Mouse (Mus musculus): ENCODE data around the gene Mcm10. TPM values are rescaled to one million over a fixed set of nuclear protein-coding genes. Genes with fewer than 3 reads are reported as not detected.
"Not testable (repeated sequence)": the region's sequence is repeated elsewhere in the genome, so short reads cannot be mapped to it uniquely, and the experiment has no call there.

The Mcm10 gene
- polyA plus RNA-seq, 1 experiment from 2014 or later, result 44.5 TPM

DNA sequence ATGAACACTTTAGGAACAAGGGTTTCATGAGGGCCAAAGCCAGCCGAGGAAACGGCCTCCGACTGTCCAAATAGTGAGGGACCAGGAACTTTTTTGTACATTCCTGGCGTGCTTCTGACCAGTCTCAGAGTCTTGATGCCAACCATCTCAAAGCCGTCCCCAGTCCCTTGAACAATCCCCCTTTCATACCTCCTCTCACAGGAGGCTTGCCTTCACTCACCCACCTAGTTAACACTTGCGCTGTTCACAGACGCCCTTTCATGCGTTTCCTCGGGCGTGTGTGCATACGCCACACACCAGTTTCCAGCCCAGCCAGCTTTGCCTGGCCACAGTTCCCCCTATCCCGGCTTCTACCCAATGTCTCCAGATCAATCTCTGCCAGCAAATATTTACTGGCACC lies 54.6 kb downstream of the Mcm10 start:
- no peaks in the 10 kb centered on the region for H3K9me3 ChIP-seq
- ATAC-seq (ENCODE audit: low FRiP score), result no peak
- no peak overlapping the region for H3K9ac ChIP-seq
- no peak overlapping the region for H3K27ac ChIP-seq
- H3K4me3 ChIP-seq (replicated peaks), result no peak overlapping the region
- H3K36me3 ChIP-seq (replicated peaks), result no peaks in the 10 kb centered on the region
- no peaks in the 10 kb centered on the region for H3K4me1 ChIP-seq
- H3K27me3 ChIP-seq, result no peaks in the 10 kb centered on the region
- WGBS, result 92% methylated on average over 12 of the region's 12 CpGs
- H3K4me2 ChIP-seq, result no peak overlapping the region

DNA sequence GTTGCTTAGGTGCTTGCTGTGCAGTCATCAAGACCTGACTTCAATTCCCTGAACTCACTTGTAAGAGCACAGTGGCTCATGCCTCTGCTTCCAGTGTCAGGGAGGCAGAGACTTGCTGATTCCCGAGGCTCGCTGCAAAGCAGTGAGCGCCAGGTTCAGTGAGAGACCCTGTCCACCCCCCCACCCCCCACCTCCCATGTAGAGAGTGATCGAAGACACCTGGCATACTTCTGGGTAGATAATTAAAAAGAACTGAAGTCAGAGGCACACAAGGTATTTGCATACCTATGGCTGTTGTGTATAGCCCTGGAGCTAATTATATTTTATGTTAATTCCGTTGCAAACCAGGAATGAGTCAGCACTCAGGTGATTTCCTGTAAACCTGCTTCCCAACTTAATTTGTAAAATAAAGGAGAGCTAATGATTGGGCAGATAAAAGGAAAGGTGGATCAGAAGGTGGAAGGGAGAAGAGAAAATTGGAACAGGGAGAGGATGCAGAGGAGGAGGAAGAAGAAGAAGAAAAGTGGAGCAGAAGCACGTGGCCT lies 58.3 kb downstream of the Mcm10 start:
- no peak overlapping the region for H3K4me3 ChIP-seq (replicated peaks)
- H3K4me2 ChIP-seq, result no peak overlapping the region
- 85% methylated on average over 6 of the region's 6 CpGs for WGBS
- H3K36me3 ChIP-seq (replicated peaks), result no peaks in the 10 kb centered on the region
- ATAC-seq (ENCODE audit: low FRiP score), result no peak
- H3K27me3 ChIP-seq, result no peaks in the 10 kb centered on the region
- H3K9ac ChIP-seq, result no peak overlapping the region
- no peaks in the 10 kb centered on the region for H3K9me3 ChIP-seq
- no peak overlapping the region for H3K27ac ChIP-seq
- H3K4me1 ChIP-seq, result no peaks in the 10 kb centered on the region

DNA sequence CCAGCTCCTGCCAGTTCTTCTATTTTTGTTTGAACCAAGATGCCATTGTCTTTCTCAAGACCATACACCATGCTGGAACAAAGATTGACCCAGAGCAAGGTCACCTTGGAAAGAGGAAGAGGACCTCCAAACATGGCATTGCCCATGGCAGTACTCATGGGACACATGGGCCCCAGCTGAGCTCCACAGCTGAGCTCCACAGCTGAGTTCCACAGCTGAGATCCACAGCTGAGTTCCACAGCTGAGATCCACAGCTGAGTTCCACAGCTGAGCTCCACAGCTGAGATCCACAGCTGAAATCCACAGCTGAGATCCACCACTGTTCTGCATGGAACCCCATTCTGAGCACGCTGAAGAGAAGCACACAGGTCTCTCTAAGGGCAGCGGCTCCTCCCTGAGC lies 61.6 kb downstream of the Mcm10 start:
- Histone ChIP-seq H3K4me1 (no peaks in the 10 kb centered on the region), H3K36me3 (replicated peaks) (no peaks in the 10 kb centered on the region), H3K27me3 (no peaks in the 10 kb centered on the region), H3K27ac (no peak overlapping the region), H3K4me3 (replicated peaks) (no peak overlapping the region), H3K4me2 (no peak overlapping the region), H3K9me3 (no peaks in the 10 kb centered on the region), H3K9ac (no peak overlapping the region)
- 91% methylated on average over 2 of the region's 2 CpGs for WGBS
- ATAC-seq (ENCODE audit: low FRiP score), result no peak

DNA sequence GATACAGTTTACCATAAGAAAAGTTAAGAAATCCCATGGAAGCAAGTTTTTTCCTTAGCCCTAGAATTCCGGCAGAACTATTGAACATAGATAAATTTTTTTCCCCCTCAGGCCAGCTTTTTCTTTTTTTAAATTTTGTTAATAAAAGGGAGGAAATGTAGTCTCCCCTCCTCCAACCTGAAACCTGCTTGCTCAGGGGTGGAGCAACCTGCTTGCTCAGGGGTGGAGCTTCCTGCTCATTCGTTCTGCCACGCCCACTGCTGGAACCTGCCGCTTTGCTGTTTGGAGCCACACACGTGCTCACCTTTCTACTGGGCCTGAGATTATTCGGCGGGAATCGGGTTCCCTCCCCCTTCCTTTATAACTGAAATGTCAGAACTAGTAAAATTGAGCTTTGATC lies 62.9 kb downstream of the Mcm10 start:
- H3K27ac ChIP-seq, H3K9me3 ChIP-seq: not testable (repeated sequence)
- 90% methylated on average over 6 of the region's 8 CpGs for WGBS

DNA sequence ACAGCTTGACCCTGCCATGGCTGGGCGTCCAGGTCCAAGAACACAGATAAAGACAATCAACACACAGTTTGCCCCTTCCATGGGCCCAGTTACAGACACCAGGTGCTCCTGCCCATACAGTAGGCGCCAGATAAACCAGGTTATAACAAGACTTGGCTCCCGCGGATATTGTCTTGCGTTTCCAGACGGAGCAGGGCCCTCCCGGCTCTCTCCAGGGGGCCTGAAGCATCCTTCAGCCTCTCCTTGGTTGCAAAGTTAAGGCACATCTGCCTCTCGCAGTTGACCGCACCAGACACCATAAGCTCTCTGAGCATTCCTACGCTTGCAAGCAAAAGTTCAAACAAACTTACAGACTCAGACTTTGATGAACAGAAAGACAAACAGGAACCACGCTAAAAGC lies 71.7 kb downstream of the Mcm10 start:
- H3K9ac ChIP-seq, result no peak overlapping the region
- H3K36me3 ChIP-seq (replicated peaks), result 0 out of 2 replicates have a peak, but pooled peaks cover 5% of the 10 kb centered on the region
- no peak overlapping the region for H3K4me2 ChIP-seq
- no peaks in the 10 kb centered on the region for H3K27me3 ChIP-seq
- H3K4me3 ChIP-seq (replicated peaks), result no peak overlapping the region
- no peak overlapping the region for H3K27ac ChIP-seq
- H3K4me1 ChIP-seq, result no peaks in the 10 kb centered on the region
- peaks cover 7% of the 10 kb centered on the region; the same call in 1 of the 2 replicates for H3K9me3 ChIP-seq
- WGBS, result 94% methylated on average over 11 of the region's 11 CpGs
- no peak for ATAC-seq (ENCODE audit: low FRiP score)

More for the DNA sequence above, 62.9 kb downstream of the Mcm10 start:
- H3K4me3 ChIP-seq (replicated peaks); H3K9ac ChIP-seq; H3K27me3 ChIP-seq; H3K4me2 ChIP-seq; H3K4me1 ChIP-seq; ATAC-seq (ENCODE audit: low FRiP score); H3K36me3 ChIP-seq (replicated peaks): not testable (repeated sequence)

Other genes starting within 250 kb of the Mcm10 start
- 132 TPM in 2 replicates for gene Sephs1, start 131.2 kb downstream of the Mcm10 start, polyA plus RNA-seq (2016; fragmentation: Nextera tagmentation; extraction: Ambion mirVana)
- 43.4 and 44.0 TPM in 2 replicates for gene Phyh, start 93.8 kb downstream of the Mcm10 start, polyA plus RNA-seq (2016; fragmentation: Nextera tagmentation; extraction: Ambion mirVana)
- gene Ucma, start 36.7 kb downstream of the Mcm10 start, polyA plus RNA-seq (2016; fragmentation: Nextera tagmentation; extraction: Ambion mirVana), result 0.55 TPM in 1 of 2 replicates, not detected in the other
- gene Optn, start 51.3 kb upstream of the Mcm10 start, polyA plus RNA-seq (2016; fragmentation: Nextera tagmentation; extraction: Ambion mirVana), result 2.5 and 3.3 TPM in 2 replicates
- gene Ccdc3, start 125.0 kb upstream of the Mcm10 start, polyA plus RNA-seq (2016; fragmentation: Nextera tagmentation; extraction: Ambion mirVana), result 2.9 and 4.0 TPM in 2 replicates

Data from forebrain, embryonic 12.5 days (tissue).